Mouse (Mus musculus): ENCODE results near the gene Rassf2. TPM values are rescaled to one million over a fixed set of nuclear protein-coding genes. Genes with fewer than 3 reads are reported as not detected.

Gene Rassf2
- total RNA-seq, 2 experiments from 2014 or later = 62.4 to 118 TPM

- no peak for ATAC-seq (ENCODE audit: poor library complexity, severe bottlenecking)
Observed at GRCm38 (mm10) chr2:131957731-131958222, 72.3 kb downstream of the Rassf2 start.

GRCm38 (mm10) chr2:131956336-131957256 is 73.5 kb downstream of the Rassf2 start:
- ATAC-seq (ENCODE audit: poor library complexity, severe bottlenecking) = no peak

- peak; percentile 68 for ATAC-seq (ENCODE audit: poor library complexity, severe bottlenecking)
Observed at GRCm38 (mm10) chr2:131955264-131955663, 74.8 kb downstream of the Rassf2 start.

- ATAC-seq (ENCODE audit: poor library complexity, severe bottlenecking) = no peak
Observed at GRCm38 (mm10) chr2:131954835-131955234, 75.2 kb downstream of the Rassf2 start.

GRCm38 (mm10) chr2:131953711-131954110 is 76.3 kb downstream of the Rassf2 start:
- no peak for ATAC-seq (ENCODE audit: poor library complexity, severe bottlenecking)

GRCm38 (mm10) chr2:131952961-131953538 is 77.0 kb downstream of the Rassf2 start:
- peak; percentile 12; the same call in 1 of the 2 replicates for ATAC-seq (ENCODE audit: poor library complexity, severe bottlenecking)

- ATAC-seq (ENCODE audit: poor library complexity, severe bottlenecking) = no peak
Observed at GRCm38 (mm10) chr2:131952456-131952855, 77.6 kb downstream of the Rassf2 start.

- no peak for ATAC-seq (ENCODE audit: poor library complexity, severe bottlenecking)
Observed at GRCm38 (mm10) chr2:131950598-131951095, 79.4 kb downstream of the Rassf2 start, which contains the start of gene Prnd. Gene Prnd, plus strand, starts transcription at chr2:131950861.

GRCm38 (mm10) chr2:131949767-131950597 is 80.1 kb downstream of the Rassf2 start:
- ATAC-seq (ENCODE audit: poor library complexity, severe bottlenecking) = peak; percentile 60; the same call in 1 of the 2 replicates

GRCm38 (mm10) chr2:131948916-131949639 is 81.0 kb downstream of the Rassf2 start:
- no peak for ATAC-seq (ENCODE audit: poor library complexity, severe bottlenecking)

GRCm38 (mm10) chr2:131948156-131948555 is 81.9 kb downstream of the Rassf2 start:
- no peak for ATAC-seq (ENCODE audit: poor library complexity, severe bottlenecking)

GRCm38 (mm10) chr2:131946351-131946750 is 83.7 kb downstream of the Rassf2 start:
- ATAC-seq (ENCODE audit: poor library complexity, severe bottlenecking) = no peak

GRCm38 (mm10) chr2:131945765-131946164 is 84.3 kb downstream of the Rassf2 start:
- ATAC-seq (ENCODE audit: poor library complexity, severe bottlenecking) = no peak

- ATAC-seq (ENCODE audit: poor library complexity, severe bottlenecking) = no peak
Observed at GRCm38 (mm10) chr2:131945225-131945624, 84.8 kb downstream of the Rassf2 start.

GRCm38 (mm10) chr2:131944370-131944769 is 85.7 kb downstream of the Rassf2 start:
- ATAC-seq (ENCODE audit: poor library complexity, severe bottlenecking) = no peak

- ATAC-seq (ENCODE audit: poor library complexity, severe bottlenecking) = no peak
Observed at GRCm38 (mm10) chr2:131941501-131941900, 88.6 kb downstream of the Rassf2 start.

GRCm38 (mm10) chr2:131940506-131940905 is 89.6 kb downstream of the Rassf2 start:
- ATAC-seq (ENCODE audit: poor library complexity, severe bottlenecking) = no peak

Data from megakaryocyte, adult 5-6 weeks (primary cell).